Comparison of ENCODE assay signal across 17 mouse cellular contexts in genomic region chr8:114890478-114890877, GRCm38 (mm10).
A peak's percentile ranks its signal among the peaks of the same experiment; 100 is the strongest.
DNase-seq lines count a peak whose midpoint lies in the region; ATAC-seq lines count a peak whose summit lies in the region.
"Had no signal": no experiment of that assay in that cellular context is flagged by ENCODE, and none has a peak within 500 bp of the region (broad histone marks: within the 10 kb centered on the region; RNA-seq: fewer than 3 reads in every experiment).

No protein-coding gene starts in this region.

- DNase-seq in cerebellum, adult 18-20 months = peak; percentile 19 to 20
- no peak for DNase-seq in cerebellum, postnatal 4 days (ENCODE audit: low spot score in 2 of 2)
- no peak for DNase-seq in hindbrain, embryonic 11.5 days (ENCODE audit: low spot score)
- DNase-seq in cerebellum, adult 9-11 months = peak; percentile 32
- DNase-seq in lung, adult 18-20 months = no peak
- DNase-seq: gastrocnemius, postnatal 10 days; kidney, postnatal 10 days; thymus, postnatal 4 days had no signal

- H3K4me1 ChIP-seq in hindbrain, embryonic 13.5 days (replicated peaks) = peaks cover 31% of the 10 kb centered on the region
- H3K4me1 ChIP-seq in hindbrain, embryonic 11.5 days (replicated peaks; ENCODE audit: control insufficient read depth, insufficient read depth, low read length) = no peaks in the 10 kb centered on the region; the same call in 1 of the 2 replicates
- H3K4me1 ChIP-seq in hindbrain, embryonic 15.5 days (replicated peaks) = peaks cover 18% of the 10 kb centered on the region
- H3K4me1 ChIP-seq in kidney, embryonic 15.5 days = peaks cover 20% of the 10 kb centered on the region

- ATAC-seq in hindbrain, embryonic 13.5 days (ENCODE audit: low FRiP score) = 0 out of 2 replicates have a peak, but pooled peaks have one; percentile 32
- ATAC-seq in hindbrain, embryonic 11.5 days (ENCODE audit: low FRiP score) = no peak
- ATAC-seq in hindbrain, embryonic 15.5 days (ENCODE audit: low FRiP score, low read depth) = no peak
- ATAC-seq in kidney, embryonic 15.5 days (replicated peaks; ENCODE audit: low FRiP score) = no peak
- ATAC-seq: activated CD4-positive, CD25-positive, alpha-beta regulatory T cell, adult 4 months; intestine, postnatal 0 days had no signal

- 43% methylated on average over 5 of the region's 5 CpGs for WGBS in hindbrain, embryonic 13.5 days
- WGBS in hindbrain, embryonic 11.5 days = 54% methylated on average over 5 of the region's 5 CpGs
- 38% methylated on average over 5 of the region's 5 CpGs for WGBS in hindbrain, embryonic 15.5 days
- WGBS in kidney, embryonic 15.5 days = 41% methylated on average over 5 of the region's 5 CpGs

- H3K27ac ChIP-seq in hindbrain, embryonic 13.5 days = peak overlapping the region; percentile 63; the same call in 1 of the 2 replicates
- H3K27ac ChIP-seq in hindbrain, embryonic 11.5 days (ENCODE audit: low read depth, low read length) = no peak overlapping the region
- H3K27ac ChIP-seq in hindbrain, embryonic 15.5 days (replicated peaks) = 0 out of 2 replicates have a peak overlapping the region, but pooled peaks have one; percentile 14
- no peak overlapping the region for H3K27ac ChIP-seq in kidney, embryonic 15.5 days
- H3K27ac ChIP-seq: embryonic facial prominence, embryonic 13.5 days; lung, embryonic 15.5 days; stomach, postnatal 0 days had no signal

- H3K4me3 ChIP-seq in hindbrain, embryonic 13.5 days = no peak overlapping the region
- no peak overlapping the region for H3K4me3 ChIP-seq in hindbrain, embryonic 11.5 days (ENCODE audit: low read depth, low read length)
- H3K4me3 ChIP-seq in hindbrain, embryonic 15.5 days = no peak overlapping the region
- H3K4me3 ChIP-seq in kidney, embryonic 15.5 days (replicated peaks) = no peak overlapping the region
- H3K4me3 ChIP-seq: embryonic facial prominence, embryonic 13.5 days; lung, embryonic 15.5 days had no signal

- no peaks in the 10 kb centered on the region for H3K9me3 ChIP-seq in hindbrain, embryonic 13.5 days
- no peaks in the 10 kb centered on the region for H3K9me3 ChIP-seq in hindbrain, embryonic 11.5 days (ENCODE audit: control insufficient read depth, low read length)
- no peaks in the 10 kb centered on the region for H3K9me3 ChIP-seq in hindbrain, embryonic 15.5 days
- H3K9me3 ChIP-seq in kidney, embryonic 15.5 days (replicated peaks) = no peaks in the 10 kb centered on the region
- H3K9me3 ChIP-seq: embryonic facial prominence, embryonic 13.5 days; lung, embryonic 15.5 days had no signal

- no peaks in the 10 kb centered on the region for H3K36me3 ChIP-seq in hindbrain, embryonic 13.5 days
- H3K36me3 ChIP-seq in hindbrain, embryonic 11.5 days (ENCODE audit: control insufficient read depth, insufficient read depth, low read length) = no peaks in the 10 kb centered on the region
- H3K36me3 ChIP-seq in hindbrain, embryonic 15.5 days = no peaks in the 10 kb centered on the region
- no peaks in the 10 kb centered on the region for H3K36me3 ChIP-seq in kidney, embryonic 15.5 days
- H3K36me3 ChIP-seq: embryonic facial prominence, embryonic 13.5 days; lung, embryonic 15.5 days had no signal

- 0 out of 2 replicates have a peak overlapping the region, but pooled peaks have one; percentile 8 for H3K9ac ChIP-seq in hindbrain, embryonic 13.5 days
- no peak overlapping the region for H3K9ac ChIP-seq in hindbrain, embryonic 11.5 days (ENCODE audit: low read depth, low read length)
- no peak overlapping the region for H3K9ac ChIP-seq in hindbrain, embryonic 15.5 days
- no peak overlapping the region for H3K9ac ChIP-seq in kidney, embryonic 15.5 days
- H3K9ac ChIP-seq: embryonic facial prominence, embryonic 13.5 days; lung, embryonic 15.5 days had no signal

- H3K4me2 ChIP-seq in hindbrain, embryonic 13.5 days = peak overlapping the region; percentile 30; the same call in 1 of the 2 replicates
- no peak overlapping the region for H3K4me2 ChIP-seq in hindbrain, embryonic 11.5 days (replicated peaks; ENCODE audit: low read depth, low read length)
- H3K4me2 ChIP-seq in hindbrain, embryonic 15.5 days = peak overlapping the region; percentile 34; the same call in 1 of the 2 replicates
- H3K4me2 ChIP-seq in kidney, embryonic 15.5 days = no peak overlapping the region
- H3K4me2 ChIP-seq: lung, embryonic 15.5 days had no signal

- H3K27me3 ChIP-seq in hindbrain, embryonic 13.5 days = peaks cover 3% of the 10 kb centered on the region; the same call in 1 of the 2 replicates
- no peaks in the 10 kb centered on the region for H3K27me3 ChIP-seq in hindbrain, embryonic 11.5 days (ENCODE audit: control insufficient read depth, insufficient read depth, low read length)
- H3K27me3 ChIP-seq in hindbrain, embryonic 15.5 days = no peaks in the 10 kb centered on the region
- H3K27me3 ChIP-seq in kidney, embryonic 15.5 days = no peaks in the 10 kb centered on the region
- H3K27me3 ChIP-seq: CH12.LX; embryonic facial prominence, embryonic 13.5 days; lung, embryonic 15.5 days had no signal

Comparison
In these comparisons a context has a peak if more than half of its experiments do, and no peak if none do; other contexts are left out.
1. DNase-seq: peak in cerebellum, adult 18-20 months (2 of 2) and cerebellum, adult 9-11 months (single experiment); none in cerebellum, postnatal 4 days (0 of 2), hindbrain, embryonic 11.5 days (single experiment) and lung, adult 18-20 months (0 of 2).
2. H3K27ac ChIP-seq: peak in hindbrain, embryonic 13.5 days (single experiment) and hindbrain, embryonic 15.5 days (single experiment); none in hindbrain, embryonic 11.5 days (single experiment) and kidney, embryonic 15.5 days (single experiment).
3. H3K4me2 ChIP-seq: peak in hindbrain, embryonic 13.5 days (single experiment) and hindbrain, embryonic 15.5 days (single experiment); none in hindbrain, embryonic 11.5 days (single experiment) and kidney, embryonic 15.5 days (single experiment).